Mouse (Mus musculus) stomach, embryonic 16.5 days (tissue): ENCODE measurements around the gene Lama2. TPM values are rescaled to one million over a fixed set of nuclear protein-coding genes. Genes with fewer than 3 reads are reported as not detected.

ENCODE experiments used
- ATAC-seq: fragments of 200-750 bp; cut with Nextera tagmentation; 2 replicates; pipeline ENCODE4 v1.8.0; 2017; ENCODE audit warnings: moderate number of reproducible peaks, moderate TSS enrichment; ENCODE audit not compliant: insufficient read depth, low FRiP score
- H3K27ac ChIP-seq: fragments of 300-500 bp; sonication (generic); 2 replicates; pipeline ENCODE4 v1.5.1; 2014; ENCODE audit warnings: low read length
- H3K27me3 ChIP-seq: fragments of 300-500 bp; sonication (generic); 2 replicates; pipeline ENCODE4 v1.6.1; 2014; ENCODE audit warnings: low read length, control low read depth, mixed read lengths; ENCODE audit not compliant: control insufficient read depth, insufficient read depth
- H3K36me3 ChIP-seq: fragments of 300-500 bp; sonication (generic); 2 replicates; pipeline ENCODE4 v1.6.1; 2014; ENCODE audit warnings: low read length; ENCODE audit not compliant: control insufficient read depth, insufficient read depth
- H3K4me1 ChIP-seq: fragments of 300-500 bp; sonication (generic); 2 replicates; pipeline ENCODE4 v1.6.1; 2014; ENCODE audit warnings: low read length, control low read depth, mixed read lengths; ENCODE audit not compliant: control insufficient read depth, insufficient read depth
- H3K4me2 ChIP-seq: fragments of 300-500 bp; sonication (generic); 2 replicates; pipeline ENCODE4 v1.6.1; 2014; ENCODE audit warnings: low read depth, low read length, mixed read lengths
- H3K4me3 ChIP-seq: fragments of 300-500 bp; sonication (generic); replicated peaks from 2 replicates; pipeline ENCODE4 v1.5.1; 2014; ENCODE audit warnings: mild to moderate bottlenecking, low read length
- H3K9ac ChIP-seq: fragments of 300-500 bp; sonication (generic); 2 replicates; pipeline ENCODE4 v1.6.1; 2014; ENCODE audit warnings: low read length
- H3K9me3 ChIP-seq: fragments of 300-500 bp; sonication (generic); replicated peaks from 2 replicates; pipeline ENCODE4 v1.6.1; 2016; ENCODE audit warnings: low read length, control low read depth; ENCODE audit not compliant: control insufficient read depth
- WGBS: fragments of 180-500 bp; shearing (Covaris S2); extraction: QIAGEN DNeasy Blood & Tissue Kit; methylation state at CpG from one replicate; pipeline ENCODE4 v1.1.7; 2014; 5-methylcytosine and 5-hydroxymethylcytosine counted together
- polyA plus RNA-seq: library from polyadenylated mRNA; unstranded; fragments of >200 nt; fragmentation: Nextera tagmentation; extraction: Ambion mirVana; gene quantifications from 2 replicates; pipeline ENCODE4 v1.2.1, GENCODE M21; 2015

Gene Lama2
- polyA plus RNA-seq = 18.3 and 19.9 TPM in 2 replicates

- no peak within 1 kb of the TSS for H3K9ac ChIP-seq
- H3K4me2 ChIP-seq = no peak within 1 kb of the TSS
- no peaks in the 10 kb centered on the region for H3K27me3 ChIP-seq
- H3K4me3 ChIP-seq = no peak within 1 kb of the TSS
- H3K27ac ChIP-seq = no peak within 1 kb of the TSS
- 92% methylated on average over 3 of the region's 3 CpGs for WGBS
- no peaks in the 10 kb centered on the region for H3K9me3 ChIP-seq
- H3K36me3 ChIP-seq = no peaks in the 10 kb centered on the region
- H3K4me1 ChIP-seq = peaks cover 6% of the 10 kb centered on the region; the same call in 1 of the 2 replicates
- ATAC-seq = no peak
Measured at GRCm38 (mm10) chr10:27619658-27620057, at the start of gene Lama2. TSS of gene Lama2 (minus strand) at chr10:27619758.

GRCm38 (mm10) chr10:27664391-27664790, 44.8 kb upstream of the Lama2 start:
- no peak overlapping the region for H3K4me3 ChIP-seq
- ATAC-seq = no peak
- no peaks in the 10 kb centered on the region for H3K27me3 ChIP-seq
- H3K36me3 ChIP-seq = no peaks in the 10 kb centered on the region
- no peaks in the 10 kb centered on the region for H3K4me1 ChIP-seq
- WGBS = 83% methylated on average over 1 of the region's 1 CpGs
- no peak overlapping the region for H3K4me2 ChIP-seq
- no peaks in the 10 kb centered on the region for H3K9me3 ChIP-seq
- no peak overlapping the region for H3K27ac ChIP-seq
- H3K9ac ChIP-seq = no peak overlapping the region

- Histone ChIP-seq H3K4me1 (no peaks in the 10 kb centered on the region), H3K27me3 (no peaks in the 10 kb centered on the region), H3K9ac (no peak overlapping the region), H3K9me3 (no peaks in the 10 kb centered on the region), H3K36me3 (no peaks in the 10 kb centered on the region), H3K4me3 (no peak overlapping the region), H3K27ac (no peak overlapping the region), H3K4me2 (no peak overlapping the region)
- WGBS = 11% methylated on average over 1 of the region's 1 CpGs
- ATAC-seq = no peak; the same call in 1 of the 2 replicates
Measured at GRCm38 (mm10) chr10:27663396-27663795, 43.8 kb upstream of the Lama2 start.

DNA sequence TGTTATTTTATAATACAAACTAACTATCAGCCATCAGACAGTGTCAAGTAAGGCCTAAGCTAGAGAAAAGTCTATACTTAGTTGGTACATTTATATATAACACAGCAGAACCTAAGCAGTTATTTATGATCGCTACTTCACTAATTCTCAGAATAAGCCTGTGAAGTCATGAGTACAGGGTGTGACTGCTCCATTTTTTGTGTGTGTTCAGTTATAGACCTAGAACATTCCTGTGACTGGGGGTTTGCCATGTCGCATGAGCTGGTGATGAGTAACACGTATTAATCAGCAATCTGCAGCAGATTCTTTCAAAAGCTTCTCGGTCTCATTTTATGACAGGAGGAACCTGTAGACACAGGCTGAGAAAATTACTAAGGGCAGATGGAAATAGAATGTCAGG, 34.6 kb upstream of the Lama2 start:
- WGBS = 76% methylated on average over 4 of the region's 4 CpGs
- Histone ChIP-seq H3K4me2 (no peak overlapping the region), H3K4me3 (no peak overlapping the region), H3K27ac (no peak overlapping the region), H3K36me3 (no peaks in the 10 kb centered on the region), H3K4me1 (no peaks in the 10 kb centered on the region), H3K9me3 (no peaks in the 10 kb centered on the region), H3K27me3 (no peaks in the 10 kb centered on the region), H3K9ac (no peak overlapping the region)
- no peak for ATAC-seq

- Histone ChIP-seq H3K4me3 (no peak overlapping the region), H3K4me2 (no peak overlapping the region), H3K36me3 (no peaks in the 10 kb centered on the region), H3K27me3 (no peaks in the 10 kb centered on the region), H3K27ac (no peak overlapping the region), H3K9me3 (no peaks in the 10 kb centered on the region), H3K4me1 (no peaks in the 10 kb centered on the region), H3K9ac (no peak overlapping the region)
- no peak for ATAC-seq
- 59% methylated on average over 8 of the region's 8 CpGs for WGBS
Measured at GRCm38 (mm10) chr10:27652694-27653335, 33.3 kb upstream of the Lama2 start.

DNA sequence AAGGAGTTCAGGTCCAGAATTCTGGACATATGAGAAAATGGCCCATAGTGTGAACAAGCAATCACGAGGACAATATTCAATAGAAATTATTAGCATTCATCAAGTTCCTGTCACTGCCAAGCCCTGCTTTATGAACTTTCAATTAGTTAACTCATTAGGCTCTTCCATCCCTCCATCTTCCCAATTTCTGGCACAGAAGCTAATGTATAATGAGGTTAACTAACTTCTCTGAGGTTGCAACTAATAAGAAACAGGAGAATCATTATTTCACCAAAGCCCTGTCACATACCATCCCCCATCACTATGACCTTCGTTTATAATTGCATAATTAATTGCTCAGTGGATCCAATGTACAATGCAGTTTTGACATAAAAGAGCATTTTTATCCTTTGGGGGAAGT, 16.2 kb upstream of the Lama2 start:
- no peaks in the 10 kb centered on the region for H3K9me3 ChIP-seq
- no peak overlapping the region for H3K4me2 ChIP-seq
- no peak overlapping the region for H3K4me3 ChIP-seq
- H3K36me3 ChIP-seq = no peaks in the 10 kb centered on the region
- H3K27me3 ChIP-seq = no peaks in the 10 kb centered on the region
- 63% methylated on average over 2 of the region's 2 CpGs for WGBS
- H3K27ac ChIP-seq = no peak overlapping the region
- H3K9ac ChIP-seq = no peak overlapping the region
- no peak for ATAC-seq
- no peaks in the 10 kb centered on the region for H3K4me1 ChIP-seq

- H3K4me2 ChIP-seq = no peak overlapping the region
- H3K4me3 ChIP-seq = no peak overlapping the region
- H3K9ac ChIP-seq = no peak overlapping the region
- ATAC-seq = no peak
- no peaks in the 10 kb centered on the region for H3K9me3 ChIP-seq
- no peaks in the 10 kb centered on the region for H3K27me3 ChIP-seq
- no peaks in the 10 kb centered on the region for H3K36me3 ChIP-seq
- WGBS = 87% methylated on average over 4 of the region's 4 CpGs
- H3K4me1 ChIP-seq = no peaks in the 10 kb centered on the region
- H3K27ac ChIP-seq = no peak overlapping the region
Measured at GRCm38 (mm10) chr10:27631002-27631401, 11.4 kb upstream of the Lama2 start.

- Histone ChIP-seq H3K27ac (no peak overlapping the region), H3K9me3 (no peaks in the 10 kb centered on the region), H3K4me3 (no peak overlapping the region), H3K4me1 (peaks cover 3% of the 10 kb centered on the region; the same call in 1 of the 2 replicates), H3K36me3 (no peaks in the 10 kb centered on the region), H3K27me3 (no peaks in the 10 kb centered on the region), H3K4me2 (no peak overlapping the region), H3K9ac (no peak overlapping the region)
- WGBS = 63% methylated on average over 9 of the region's 9 CpGs
- no peak for ATAC-seq
Measured at GRCm38 (mm10) chr10:27621697-27622449, 2.3 kb upstream of the Lama2 start.

DNA sequence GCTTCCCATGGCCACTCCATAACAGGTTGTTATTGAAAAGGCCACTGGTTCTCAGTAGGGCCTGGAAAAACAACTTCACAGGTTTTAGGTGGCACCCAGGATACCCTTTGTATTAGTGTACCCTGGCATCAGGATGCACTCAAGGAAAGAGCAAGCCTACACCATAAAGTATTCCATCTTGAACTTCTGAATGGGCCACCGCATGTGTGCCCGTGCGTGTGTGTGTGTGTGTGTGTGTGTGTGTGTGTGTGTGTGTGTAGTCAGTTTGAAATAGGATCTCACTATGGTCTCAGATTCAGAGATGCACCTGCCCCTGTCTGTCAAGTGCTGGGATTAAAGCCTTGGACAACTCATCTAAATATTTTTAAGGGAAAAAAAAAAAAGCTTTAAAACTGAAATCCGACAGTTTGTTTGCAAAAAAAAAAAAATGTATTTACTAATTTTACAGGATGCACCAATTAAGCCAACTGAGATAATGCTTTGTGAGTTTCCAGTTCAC, 2.0 kb downstream of the Lama2 start:
- no peaks in the 10 kb centered on the region for H3K36me3 ChIP-seq
- ATAC-seq = no peak

More for the DNA sequence above, 2.0 kb downstream of the Lama2 start:
- no peak overlapping the region for H3K27ac ChIP-seq
- no peak overlapping the region for H3K9ac ChIP-seq
- H3K9me3 ChIP-seq = no peaks in the 10 kb centered on the region
- H3K4me1 ChIP-seq = peaks cover 6% of the 10 kb centered on the region; the same call in 1 of the 2 replicates
- H3K4me3 ChIP-seq = no peak overlapping the region
- no peaks in the 10 kb centered on the region for H3K27me3 ChIP-seq
- no peak overlapping the region for H3K4me2 ChIP-seq
- 87% methylated on average over 4 of the region's 4 CpGs for WGBS
